Mouse (Mus musculus): ENCODE data around the gene Dpagt1.

DNA sequence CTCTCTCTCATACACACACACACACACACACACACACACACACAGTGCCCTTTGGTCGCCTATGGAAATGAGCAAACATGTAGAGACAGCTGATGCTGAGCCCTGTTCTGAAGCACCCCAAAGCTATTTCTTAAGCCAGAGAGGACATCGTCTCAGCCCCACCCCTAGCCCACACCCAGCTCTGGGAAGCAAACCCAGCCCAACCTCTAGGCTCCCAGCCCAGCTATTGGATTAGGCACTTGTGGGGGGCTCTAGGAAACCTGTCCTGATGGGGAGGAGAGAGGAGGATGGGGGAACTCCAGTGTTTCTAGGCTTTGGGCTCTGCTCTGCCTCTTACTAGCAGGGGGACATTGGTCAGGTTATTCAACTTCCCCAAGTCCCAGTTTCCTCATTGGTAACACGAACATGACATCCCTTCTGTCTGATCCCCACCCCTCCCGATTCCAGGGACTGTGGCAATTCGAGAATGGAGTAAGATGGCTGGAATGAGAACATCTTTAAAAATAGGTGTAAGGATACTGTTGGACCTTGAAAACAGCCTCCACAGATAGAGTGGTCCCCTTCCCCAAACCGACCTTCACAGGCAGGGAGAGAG is 39.5 kb upstream of the Dpagt1 start:
- TF ChIP-seq CTCF (IDR thresholded peaks at IDR 0.05; ENCODE audit: insufficient read depth, low read depth, low read length) (no peak), POLR2A (IDR thresholded peaks at IDR 0.05; ENCODE audit: insufficient read depth, low read depth, low read length) (no peak)
